Mouse (Mus musculus) 3T3-L1 (cell line): ENCODE measurements at regions not wholly inside any gene's neighbourhood (a gene's known extent, or its start where the extent isn't known, plus 50 kb on each side); places are given as distances from the start of the nearest gene placed in this dataset.

ENCODE experiments used
- DNase-seq: peaks from one replicate; pipeline ENCODE4 v3.0.0-alpha.2; 2015; ENCODE audit warnings: low read depth, low spot score

- DNase-seq = no peak
These were observed 172.6 kb upstream of the Tars start for GRCm38 (mm10) chr15:11572063-11572462.

- DNase-seq = peak; percentile 37
These were observed 166.1 kb upstream of the Tars start for GRCm38 (mm10) chr15:11565503-11566031.

GRCm38 (mm10) chr15:11552568-11552967, 153.1 kb upstream of the Tars start:
- no peak for DNase-seq

GRCm38 (mm10) chr15:11552110-11552509, 152.6 kb upstream of the Tars start:
- DNase-seq = peak; percentile 78

- DNase-seq = no peak
These were observed 140.0 kb upstream of the Tars start for GRCm38 (mm10) chr15:11539485-11539884.

- DNase-seq = peak; percentile 58
These were observed 136.7 kb upstream of the Tars start for GRCm38 (mm10) chr15:11536076-11536620.

GRCm38 (mm10) chr15:11534404-11535251, 135.2 kb upstream of the Tars start:
- no peak for DNase-seq

GRCm38 (mm10) chr15:11533616-11534015, 134.2 kb upstream of the Tars start:
- peak; percentile 54 for DNase-seq

- DNase-seq = no peak
These were observed 133.6 kb upstream of the Tars start for GRCm38 (mm10) chr15:11533002-11533610.

GRCm38 (mm10) chr15:11532536-11532935, 133.1 kb upstream of the Tars start:
- no peak for DNase-seq

- DNase-seq = peak; percentile 60
These were observed 130.7 kb upstream of the Tars start for GRCm38 (mm10) chr15:11529819-11530810.

- peak; percentile 92 for DNase-seq
These were observed 125.1 kb upstream of the Tars start for GRCm38 (mm10) chr15:11524337-11525106.

- no peak for DNase-seq
These were observed 119.1 kb upstream of the Tars start for GRCm38 (mm10) chr15:11518565-11518964.

GRCm38 (mm10) chr15:11517892-11518291, 118.4 kb upstream of the Tars start:
- no peak for DNase-seq

GRCm38 (mm10) chr15:11505076-11505639, 105.7 kb upstream of the Tars start:
- no peak for DNase-seq

GRCm38 (mm10) chr15:11496436-11496835, 97.0 kb upstream of the Tars start:
- peak; percentile 30 for DNase-seq

- no peak for DNase-seq
These were observed 89.7 kb upstream of the Tars start for GRCm38 (mm10) chr15:11489116-11489515.

GRCm38 (mm10) chr15:11487268-11487783, 87.9 kb upstream of the Tars start:
- no peak for DNase-seq

GRCm38 (mm10) chr15:11483916-11484315, 84.5 kb upstream of the Tars start:
- DNase-seq = no peak
